Mouse (Mus musculus) lung, adult 2 months (tissue): Measurements from ENCODE around the gene Rhebl1. TPM values are rescaled to one million over a fixed set of nuclear protein-coding genes. Genes with fewer than 3 reads are reported as not detected.
A peak's percentile ranks its signal among the peaks of the same experiment; 100 is the strongest.

Experiments
- DNase-seq: peaks from one replicate; pipeline ENCODE4 v3.0.0; 2022
- H3K4me1 ChIP-seq: fragments of 200-500 bp; 2 replicates; pipeline ENCODE4 v1.6.1; 2011; ENCODE audit warnings: low read length; ENCODE audit not compliant: control insufficient read depth, insufficient read depth
- H3K4me3 ChIP-seq: fragments of 200-500 bp; replicated peaks from 2 replicates; pipeline ENCODE3; 2011; ENCODE audit warnings: low read depth, mild to moderate bottlenecking, control low read depth, low read length; ENCODE audit errors: extremely low read depth
- CTCF ChIP-seq: fragments of 200-500 bp; IDR thresholded peaks from 2 replicates; pipeline ENCODE4 v1.5.1; 2011; ENCODE audit warnings: mild to moderate bottlenecking, low read length, control low read depth; ENCODE audit not compliant: insufficient read depth
- POLR2A ChIP-seq: fragments of 200-500 bp; IDR thresholded peaks from 2 replicates; pipeline ENCODE4 v1.6.1; 2011; ENCODE audit warnings: low read depth, mild to moderate bottlenecking, control low read depth, low read length, borderline replicate concordance; ENCODE audit errors: extremely low read depth
- WGBS: fragments of 180-500 bp; shearing (Covaris S2); methylation state at CpG from one replicate; pipeline ENCODE4 v1.1.7; 2018; 5-methylcytosine and 5-hydroxymethylcytosine counted together
- polyA plus RNA-seq: library from polyadenylated mRNA; depleted of rRNA; stranded (reverse); fragments of >200 nt; gene quantifications from 2 replicates; pipeline ENCODE4 v1.2.3, GENCODE M21; 2012

The Rhebl1 gene
- polyA plus RNA-seq, 1 experiment: 5.4 TPM

- no peak for DNase-seq
- Histone ChIP-seq H3K4me3 (peak overlapping the region; percentile 51), H3K4me1 (peaks cover 21% of the 10 kb centered on the region)
- no peak for TF ChIP-seq CTCF
- TF ChIP-seq POLR2A: no peak
- 19% methylated on average over 38 of the region's 38 CpGs for WGBS
Observed at GRCm38 (mm10) chr15:98894746-98895634, 650 bp upstream of the Rhebl1 start.

GRCm38 (mm10) chr15:98893036-98893435 is 1.3 kb downstream of the Rhebl1 start:
- Histone ChIP-seq H3K4me3 (no peak overlapping the region), H3K4me1 (peaks cover 18% of the 10 kb centered on the region)
- DNase-seq: no peak
- no peak for TF ChIP-seq POLR2A
- TF ChIP-seq CTCF: no peak
- 80% methylated on average over 4 of the region's 4 CpGs for WGBS

GRCm38 (mm10) chr15:98891907-98892606 is 2.3 kb downstream of the Rhebl1 start:
- peaks cover 14% of the 10 kb centered on the region for H3K4me1 ChIP-seq
- TF ChIP-seq CTCF (peak; percentile 75), POLR2A (no peak)
- 31% methylated on average over 6 of the region's 6 CpGs for WGBS
- no peak for DNase-seq
- no peak overlapping the region for H3K4me3 ChIP-seq

GRCm38 (mm10) chr15:98891198-98891742 is 3.1 kb downstream of the Rhebl1 start:
- TF ChIP-seq CTCF (no peak), POLR2A (no peak)
- Histone ChIP-seq H3K4me3 (no peak overlapping the region), H3K4me1 (peaks cover 13% of the 10 kb centered on the region)
- no peak for DNase-seq
- 26% methylated on average over 19 of the region's 19 CpGs for WGBS

- WGBS: 76% methylated on average over 7 of the region's 7 CpGs
- Histone ChIP-seq H3K4me1 (no peaks in the 10 kb centered on the region), H3K4me3 (no peak overlapping the region)
- no peak for DNase-seq
- TF ChIP-seq POLR2A: no peak
- TF ChIP-seq CTCF: no peak
Observed at GRCm38 (mm10) chr15:98887526-98887925, 6.8 kb downstream of the Rhebl1 start.

- 54% methylated on average over 8 of the region's 8 CpGs for WGBS
- no peak overlapping the region for H3K4me3 ChIP-seq
- no peak for TF ChIP-seq POLR2A
- no peak for TF ChIP-seq CTCF
- DNase-seq: no peak
- H3K4me1 ChIP-seq: no peaks in the 10 kb centered on the region
Observed at GRCm38 (mm10) chr15:98886667-98887387, 7.5 kb downstream of the Rhebl1 start.

- DNase-seq: no peak
- Histone ChIP-seq H3K4me3 (no peak overlapping the region), H3K4me1 (no peaks in the 10 kb centered on the region)
- 73% methylated on average over 1 of the region's 1 CpGs for WGBS
- TF ChIP-seq POLR2A: no peak
- TF ChIP-seq CTCF: no peak
Observed at GRCm38 (mm10) chr15:98884106-98884505, 10.2 kb downstream of the Rhebl1 start.

GRCm38 (mm10) chr15:98883661-98884060 is 10.7 kb downstream of the Rhebl1 start:
- no peak for DNase-seq
- no peaks in the 10 kb centered on the region for H3K4me1 ChIP-seq
- H3K4me3 ChIP-seq: no peak overlapping the region
- TF ChIP-seq POLR2A (no peak), CTCF (no peak)

- no peak for DNase-seq
- TF ChIP-seq CTCF (no peak), POLR2A (no peak)
- 12% methylated on average over 5 of the region's 5 CpGs for WGBS
- H3K4me3 ChIP-seq: no peak overlapping the region
- no peaks in the 10 kb centered on the region for H3K4me1 ChIP-seq
Observed at GRCm38 (mm10) chr15:98881656-98882008, 12.7 kb downstream of the Rhebl1 start.
